Mouse (Mus musculus) A20 (cell line): ENCODE results near the gene Rpgrip1l.

ENCODE experiments used
- DNase-seq: peaks from one replicate; pipeline ENCODE4 v3.0.0-alpha.2; 2011; ENCODE audit warnings: low read depth, low spot score

The Rpgrip1l gene

GRCm38 (mm10) chr8:91329056-91329455 lies 16.0 kb upstream of the Rpgrip1l start:
- DNase-seq: no peak

- no peak for DNase-seq
Observed at GRCm38 (mm10) chr8:91327471-91328205, 14.6 kb upstream of the Rpgrip1l start.

GRCm38 (mm10) chr8:91326946-91327345 lies 13.9 kb upstream of the Rpgrip1l start:
- no peak for DNase-seq

GRCm38 (mm10) chr8:91326018-91326417 lies 13.0 kb upstream of the Rpgrip1l start:
- no peak for DNase-seq

GRCm38 (mm10) chr8:91324916-91325315 lies 11.9 kb upstream of the Rpgrip1l start:
- no peak for DNase-seq

GRCm38 (mm10) chr8:91324271-91324670 lies 11.2 kb upstream of the Rpgrip1l start:
- DNase-seq: no peak

- no peak for DNase-seq
Observed at GRCm38 (mm10) chr8:91323511-91323910, 10.4 kb upstream of the Rpgrip1l start.

GRCm38 (mm10) chr8:91318938-91319729 lies 6.1 kb upstream of the Rpgrip1l start:
- DNase-seq: no peak

GRCm38 (mm10) chr8:91317567-91318227 lies 4.6 kb upstream of the Rpgrip1l start:
- DNase-seq: no peak

GRCm38 (mm10) chr8:91312342-91312741 lies 720 bp downstream of the Rpgrip1l start:
- DNase-seq: peak; percentile 16

- DNase-seq: no peak
Observed at GRCm38 (mm10) chr8:91304481-91305386, 8.3 kb downstream of the Rpgrip1l start.

GRCm38 (mm10) chr8:91298672-91299071 lies 14.4 kb downstream of the Rpgrip1l start:
- no peak for DNase-seq

GRCm38 (mm10) chr8:91295786-91296185 lies 17.3 kb downstream of the Rpgrip1l start:
- DNase-seq: no peak

GRCm38 (mm10) chr8:91290576-91290975 lies 22.5 kb downstream of the Rpgrip1l start:
- DNase-seq: no peak

- no peak for DNase-seq
Observed at GRCm38 (mm10) chr8:91286237-91286636, 26.8 kb downstream of the Rpgrip1l start.

GRCm38 (mm10) chr8:91283815-91284214 lies 29.2 kb downstream of the Rpgrip1l start:
- no peak for DNase-seq

GRCm38 (mm10) chr8:91282655-91283054 lies 30.4 kb downstream of the Rpgrip1l start:
- DNase-seq: no peak

- DNase-seq: no peak
Observed at GRCm38 (mm10) chr8:91281545-91281944, 31.5 kb downstream of the Rpgrip1l start.

- no peak for DNase-seq
Observed at GRCm38 (mm10) chr8:91280467-91281212, 32.4 kb downstream of the Rpgrip1l start.

- DNase-seq: no peak
Observed at GRCm38 (mm10) chr8:91278060-91278459, 35.0 kb downstream of the Rpgrip1l start.

GRCm38 (mm10) chr8:91276337-91276736 lies 36.7 kb downstream of the Rpgrip1l start:
- peak; percentile 22 for DNase-seq
